12 mouse cellular contexts compared by ENCODE assay signal in genomic region chr19:56984229-56984628, GRCm38 (mm10). TPM values are rescaled to one million over a fixed set of nuclear protein-coding genes. Genes with fewer than 3 reads are reported as not detected.
DNase-seq lines count a peak whose midpoint lies in the region; ATAC-seq and TF ChIP-seq lines count a peak whose summit lies in the region.
"Had no signal": no experiment of that assay in that cellular context is flagged by ENCODE, and none has a peak within 500 bp of the region (broad histone marks: within the 10 kb centered on the region; RNA-seq: fewer than 3 reads in every experiment).

No protein-coding gene starts in this region.

- no peak for TF ChIP-seq EP300 in heart, postnatal 0 days (IDR thresholded peaks at IDR 0.05; ENCODE audit: low read depth)
- no peak for TF ChIP-seq EP300 in stomach, postnatal 0 days (optimal IDR thresholded peaks at IDR 0.05)

- no peak overlapping the region for H3K4me3 ChIP-seq in forebrain, embryonic 10.5 days
- no peak overlapping the region for H3K4me3 ChIP-seq in forebrain, embryonic 11.5 days (ENCODE audit: low read depth, low read length)
- H3K4me3 ChIP-seq in lung, embryonic 14.5 days (ENCODE audit: low read depth, low read length), result no peak overlapping the region
- H3K4me3 ChIP-seq in lung, adult 2 months (replicated peaks; ENCODE audit: extremely low read depth, low read depth, low read length), result no peak overlapping the region
- H3K4me3 ChIP-seq in heart, postnatal 0 days (ENCODE audit: low read depth, low read length), result no peak overlapping the region
- H3K4me3 ChIP-seq in stomach, postnatal 0 days (ENCODE audit: low read depth, low read length), result no peak overlapping the region
- H3K4me3 ChIP-seq in midbrain, embryonic 15.5 days, result no peak overlapping the region
- H3K4me3 ChIP-seq: liver, embryonic 13.5 days had no signal

- H3K9me3 ChIP-seq in forebrain, embryonic 10.5 days, result no peaks in the 10 kb centered on the region
- no peaks in the 10 kb centered on the region for H3K9me3 ChIP-seq in forebrain, embryonic 11.5 days (ENCODE audit: control insufficient read depth, low read length)
- H3K9me3 ChIP-seq in lung, embryonic 14.5 days (ENCODE audit: low read depth, low read length), result no peaks in the 10 kb centered on the region
- H3K9me3 ChIP-seq in heart, postnatal 0 days (replicated peaks; ENCODE audit: control insufficient read depth, low read length), result no peaks in the 10 kb centered on the region
- H3K9me3 ChIP-seq in stomach, postnatal 0 days (ENCODE audit: control insufficient read depth, low read length), result no peaks in the 10 kb centered on the region
- H3K9me3 ChIP-seq in midbrain, embryonic 15.5 days, result no peaks in the 10 kb centered on the region
- H3K9me3 ChIP-seq: liver, embryonic 13.5 days had no signal

- H3K9ac ChIP-seq in forebrain, embryonic 11.5 days (ENCODE audit: low read length), result no peak overlapping the region
- H3K9ac ChIP-seq in lung, embryonic 14.5 days, result no peak overlapping the region
- no peak overlapping the region for H3K9ac ChIP-seq in heart, postnatal 0 days (replicated peaks; ENCODE audit: low read depth, low read length)
- H3K9ac ChIP-seq in stomach, postnatal 0 days (ENCODE audit: low read length), result no peak overlapping the region
- H3K9ac ChIP-seq in midbrain, embryonic 15.5 days, result no peak overlapping the region
- H3K9ac ChIP-seq: liver, embryonic 13.5 days had no signal

- WGBS in forebrain, embryonic 10.5 days, result 73% methylated on average over 4 of the region's 4 CpGs
- 71% methylated on average over 4 of the region's 4 CpGs for WGBS in forebrain, embryonic 11.5 days
- 46% methylated on average over 4 of the region's 4 CpGs for WGBS in lung, embryonic 14.5 days
- WGBS in lung, adult 2 months, result 51% methylated on average over 4 of the region's 4 CpGs
- WGBS in heart, postnatal 0 days, result 39% methylated on average over 4 of the region's 4 CpGs
- WGBS in stomach, postnatal 0 days, result 25% methylated on average over 4 of the region's 4 CpGs
- WGBS in midbrain, embryonic 15.5 days, result 69% methylated on average over 4 of the region's 4 CpGs

- peak overlapping the region; percentile 53; the same call in 1 of the 2 replicates for H3K27ac ChIP-seq in forebrain, embryonic 10.5 days
- no peak overlapping the region for H3K27ac ChIP-seq in forebrain, embryonic 11.5 days (ENCODE audit: low read depth, low read length)
- peak overlapping the region; percentile 66; the same call in 1 of the 2 replicates for H3K27ac ChIP-seq in lung, embryonic 14.5 days (ENCODE audit: low read depth)
- H3K27ac ChIP-seq in heart, postnatal 0 days (ENCODE audit: low read depth), result peak overlapping the region; percentile 67
- H3K27ac ChIP-seq in stomach, postnatal 0 days (replicated peaks), result peak overlapping the region; percentile 77
- no peak overlapping the region for H3K27ac ChIP-seq in midbrain, embryonic 15.5 days
- H3K27ac ChIP-seq: hindbrain, postnatal 0 days; liver, embryonic 13.5 days had no signal

- TF ChIP-seq POLR2A in lung, adult 2 months (IDR thresholded peaks at IDR 0.05; ENCODE audit: borderline replicate concordance, extremely low read depth, low read depth, low read length), result no peak

- DNase-seq in forebrain, embryonic 10.5 days (ENCODE audit: extremely low spot score, low spot score), result no peak
- no peak for DNase-seq in forebrain, embryonic 11.5 days (ENCODE audit: low spot score)
- no peak for DNase-seq in lung, embryonic 14.5 days
- DNase-seq in lung, adult 2 months, result no peak
- DNase-seq in heart, postnatal 0 days (ENCODE audit: low spot score), result no peak
- DNase-seq in stomach, postnatal 0 days (ENCODE audit: low spot score), result peak; percentile 32
- no peak for DNase-seq in cerebellum, adult 9-11 months
- DNase-seq: liver, embryonic 13.5 days; right cerebral cortex, postnatal 25 days had no signal

- no peak for TF ChIP-seq CTCF in lung, embryonic 14.5 days (IDR thresholded peaks at IDR 0.05; ENCODE audit: low read depth)
- no peak for TF ChIP-seq CTCF in lung, adult 2 months (IDR thresholded peaks at IDR 0.05; ENCODE audit: insufficient read depth, low read length)
- TF ChIP-seq CTCF in heart, postnatal 0 days (IDR thresholded peaks at IDR 0.05; ENCODE audit: low read depth), result no peak
- TF ChIP-seq CTCF in stomach, postnatal 0 days (IDR thresholded peaks at IDR 0.05; ENCODE audit: low read depth), result 0 out of 2 replicates have a peak, but pooled peaks have one; percentile 2

- no peak for ATAC-seq in forebrain, embryonic 11.5 days (replicated peaks; ENCODE audit: low FRiP score)
- no peak for ATAC-seq in lung, embryonic 14.5 days (ENCODE audit: insufficient read depth)
- peak; percentile 34; the same call in 1 of the 2 replicates for ATAC-seq in heart, postnatal 0 days (ENCODE audit: insufficient read depth, low read depth)
- peak; percentile 58; the same call in 1 of the 2 replicates for ATAC-seq in stomach, postnatal 0 days (ENCODE audit: low FRiP score, low TSS enrichment)
- ATAC-seq in midbrain, embryonic 15.5 days (replicated peaks), result no peak
- ATAC-seq: hindbrain, postnatal 0 days had no signal

- H3K4me2 ChIP-seq in forebrain, embryonic 11.5 days (ENCODE audit: low read depth, low read length, severe bottlenecking), result no peak overlapping the region
- H3K4me2 ChIP-seq in lung, embryonic 14.5 days, result no peak overlapping the region
- H3K4me2 ChIP-seq in heart, postnatal 0 days (ENCODE audit: low read depth, low read length), result no peak overlapping the region
- H3K4me2 ChIP-seq in stomach, postnatal 0 days (replicated peaks; ENCODE audit: low read depth), result no peak overlapping the region
- no peak overlapping the region for H3K4me2 ChIP-seq in midbrain, embryonic 15.5 days
- H3K4me2 ChIP-seq: liver, embryonic 13.5 days; midbrain, embryonic 11.5 days had no signal

- H3K27me3 ChIP-seq in forebrain, embryonic 10.5 days (ENCODE audit: poor library complexity, severe bottlenecking), result no peaks in the 10 kb centered on the region
- H3K27me3 ChIP-seq in forebrain, embryonic 11.5 days (ENCODE audit: control insufficient read depth, insufficient read depth, low read length), result no peaks in the 10 kb centered on the region
- H3K27me3 ChIP-seq in lung, embryonic 14.5 days (ENCODE audit: insufficient read depth, low read length), result no peaks in the 10 kb centered on the region
- no peaks in the 10 kb centered on the region for H3K27me3 ChIP-seq in heart, postnatal 0 days (ENCODE audit: control insufficient read depth, insufficient read depth, low read length)
- H3K27me3 ChIP-seq in stomach, postnatal 0 days (ENCODE audit: control insufficient read depth, insufficient read depth, low read length), result no peaks in the 10 kb centered on the region
- no peaks in the 10 kb centered on the region for H3K27me3 ChIP-seq in midbrain, embryonic 15.5 days (replicated peaks)
- H3K27me3 ChIP-seq: liver, embryonic 13.5 days had no signal

- peaks cover 37% of the 10 kb centered on the region for H3K4me1 ChIP-seq in forebrain, embryonic 10.5 days
- no peaks in the 10 kb centered on the region; the same call in 1 of the 2 replicates for H3K4me1 ChIP-seq in forebrain, embryonic 11.5 days (replicated peaks; ENCODE audit: control insufficient read depth, insufficient read depth, low read length)
- peaks cover 12% of the 10 kb centered on the region for H3K4me1 ChIP-seq in lung, embryonic 14.5 days (ENCODE audit: insufficient read depth)
- peaks cover 3% of the 10 kb centered on the region; the same call in 1 of the 2 replicates for H3K4me1 ChIP-seq in lung, adult 2 months (ENCODE audit: control insufficient read depth, insufficient read depth, low read length)
- peaks cover 11% of the 10 kb centered on the region for H3K4me1 ChIP-seq in heart, postnatal 0 days (ENCODE audit: control insufficient read depth, insufficient read depth)
- H3K4me1 ChIP-seq in stomach, postnatal 0 days (replicated peaks; ENCODE audit: control insufficient read depth, insufficient read depth), result 0 out of 2 replicates have a peak, but pooled peaks cover 5% of the 10 kb centered on the region
- no peaks in the 10 kb centered on the region for H3K4me1 ChIP-seq in midbrain, embryonic 15.5 days

- H3K36me3 ChIP-seq in forebrain, embryonic 10.5 days (replicated peaks), result no peaks in the 10 kb centered on the region
- H3K36me3 ChIP-seq in forebrain, embryonic 11.5 days (ENCODE audit: control insufficient read depth, insufficient read depth, low read length), result no peaks in the 10 kb centered on the region
- no peaks in the 10 kb centered on the region for H3K36me3 ChIP-seq in lung, embryonic 14.5 days (ENCODE audit: insufficient read depth)
- no peaks in the 10 kb centered on the region for H3K36me3 ChIP-seq in heart, postnatal 0 days (replicated peaks; ENCODE audit: control insufficient read depth, insufficient read depth, low read length)
- H3K36me3 ChIP-seq in stomach, postnatal 0 days (ENCODE audit: control insufficient read depth, insufficient read depth, low read length), result no peaks in the 10 kb centered on the region
- H3K36me3 ChIP-seq in midbrain, embryonic 15.5 days (replicated peaks), result no peaks in the 10 kb centered on the region
- H3K36me3 ChIP-seq: liver, embryonic 13.5 days had no signal

RNA-seq across cellular contexts. Expression of gene Afap1l2, which starts 23.8 kb away (rescaled TPM):
- polyA plus RNA-seq in forebrain, embryonic 10.5 days (2016; fragmentation: Nextera tagmentation; extraction: Ambion mirVana), result 1.2 and 1.5 TPM in 2 replicates
- 2.0 and 2.4 TPM in 2 replicates for polyA plus RNA-seq in forebrain, embryonic 11.5 days (2014; fragmentation: Nextera tagmentation; extraction: Ambion mirVana)
- polyA plus RNA-seq in lung, embryonic 14.5 days (2014; fragmentation: Nextera tagmentation; extraction: Ambion mirVana), result 23.3 and 24.2 TPM in 2 replicates
- 7.0 and 10.0 TPM in 2 replicates for polyA plus RNA-seq in lung, adult 2 months (2012; rRNA removed)
- total RNA-seq in heart, postnatal 0 days (2014; rRNA removed; ENCODE audit: low replicate concordance), result 2.3 and 3.6 TPM in 2 replicates
- 2.5 and 2.7 TPM in 2 replicates for polyA plus RNA-seq in heart, postnatal 0 days (2015; fragmentation: Nextera tagmentation; extraction: Ambion mirVana)
- polyA plus RNA-seq in stomach, postnatal 0 days (2015; fragmentation: Nextera tagmentation; extraction: Ambion mirVana), result 9.0 and 11.0 TPM in 2 replicates
- polyA plus RNA-seq in midbrain, embryonic 15.5 days (2015; fragmentation: Nextera tagmentation; extraction: Ambion mirVana), result 9.6 and 11.0 TPM in 2 replicates

Comparison
In these comparisons a context has a peak if more than half of its experiments do, and no peak if none do; other contexts are left out.
1. H3K27ac ChIP-seq: peak in forebrain, embryonic 10.5 days (single experiment), lung, embryonic 14.5 days (single experiment), heart, postnatal 0 days (single experiment) and stomach, postnatal 0 days (single experiment); none in forebrain, embryonic 11.5 days (single experiment) and midbrain, embryonic 15.5 days (single experiment).
2. ATAC-seq: peak in heart, postnatal 0 days (single experiment) and stomach, postnatal 0 days (single experiment); none in forebrain, embryonic 11.5 days (single experiment), lung, embryonic 14.5 days (single experiment) and midbrain, embryonic 15.5 days (single experiment).